Mouse (Mus musculus): ENCODE data around the gene Fh1. TPM values are rescaled to one million over a fixed set of nuclear protein-coding genes. Genes with fewer than 3 reads are reported as not detected.

The Fh1 gene
- 100 to 1,000 TPM; 241 to 256 TPM for total RNA-seq (2021)
- long read RNA-seq, experiment 1, transcript Fh1-201 (10 exons, 2,636 nt), result major isoform, 411 of 477 reads
- long read RNA-seq, experiment 1, transcript Fh1-203 (3 exons, 936 nt), result minor isoform, 55 of 477 reads
- long read RNA-seq, experiment 1, partial matches to known transcripts, result 8 of 477 reads
- long read RNA-seq, experiment 1, other reads (novel, unspliced or antisense), result 3 of 477 reads
- long read RNA-seq, experiment 2, transcript Fh1-201 (10 exons, 2,636 nt), result major isoform, 252 of 301 reads
- long read RNA-seq, experiment 2, transcript Fh1-203 (3 exons, 936 nt), result minor isoform, 36 of 301 reads
- long read RNA-seq, experiment 2, partial matches to known transcripts, result 9 of 301 reads
- long read RNA-seq, experiment 2, other reads (novel, unspliced or antisense), result 2 of 301 reads

- DNase-seq (ENCODE audit: low spot score), result peak; percentile 96
These were observed at the start of gene Fh1 for GRCm38 (mm10) chr1:175625257-175625879. Fh1 (minus strand) TSS chr1:175625635.

DNA sequence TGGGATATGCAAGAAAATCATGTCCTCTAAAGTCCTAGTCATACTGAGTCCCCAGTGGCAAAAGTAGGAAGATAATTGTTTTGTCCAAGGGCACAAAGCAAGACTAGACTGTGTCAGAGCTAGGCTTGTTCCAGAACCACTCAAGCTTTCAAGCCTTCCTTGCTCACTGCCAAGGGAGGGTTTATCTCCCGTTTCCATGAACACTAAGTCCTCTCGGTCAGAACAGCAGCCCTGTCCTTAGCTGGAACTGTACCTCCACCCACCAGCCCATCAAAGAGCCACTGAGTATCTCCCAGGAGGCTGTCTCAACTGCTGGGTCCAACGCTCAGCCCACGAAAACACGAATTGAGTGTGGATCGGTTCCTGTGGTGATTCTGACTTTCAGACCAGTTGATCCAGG lies 49.7 kb upstream of the Fh1 start:
- no peak for DNase-seq (ENCODE audit: low spot score)

DNA sequence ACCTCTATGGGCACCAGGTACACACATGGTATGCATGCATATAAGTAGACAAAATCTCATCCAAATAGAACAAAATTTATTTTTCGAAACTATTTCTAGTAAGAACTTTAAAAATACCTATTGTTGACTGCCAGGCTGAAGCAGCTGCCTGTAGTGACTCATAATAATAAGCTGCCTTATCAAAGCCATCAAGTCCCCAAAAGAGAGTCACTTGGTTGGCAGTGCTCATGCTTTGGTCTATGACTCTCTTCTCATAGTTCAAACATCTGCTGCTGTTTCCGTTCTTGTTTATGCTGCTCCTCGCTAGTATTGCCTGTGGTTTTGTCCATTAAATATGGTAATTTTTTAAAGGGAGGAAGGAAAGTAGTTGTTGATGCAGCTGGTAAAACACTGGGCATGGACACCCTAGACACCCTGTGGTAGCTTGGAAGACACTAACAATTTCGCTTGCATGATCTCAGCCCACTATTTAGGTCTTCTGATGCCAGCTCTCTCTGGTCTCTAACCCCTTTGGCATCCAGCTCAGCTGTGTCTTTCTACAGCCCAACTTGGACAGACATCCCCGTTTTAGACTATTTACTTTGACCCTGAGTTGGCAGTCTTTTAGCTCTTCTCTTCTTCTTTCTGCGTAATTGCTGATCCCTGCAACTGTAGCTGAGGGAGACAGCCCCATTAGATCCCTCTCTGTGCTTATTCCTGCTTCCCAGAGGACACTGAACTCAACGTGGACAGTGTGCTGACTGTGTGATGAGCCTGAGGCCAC lies 48.3 kb upstream of the Fh1 start:
- no peak for DNase-seq (ENCODE audit: low spot score)

GRCm38 (mm10) chr1:175671626-175672025 lies 46.2 kb upstream of the Fh1 start:
- DNase-seq (ENCODE audit: low spot score), result no peak

DNA sequence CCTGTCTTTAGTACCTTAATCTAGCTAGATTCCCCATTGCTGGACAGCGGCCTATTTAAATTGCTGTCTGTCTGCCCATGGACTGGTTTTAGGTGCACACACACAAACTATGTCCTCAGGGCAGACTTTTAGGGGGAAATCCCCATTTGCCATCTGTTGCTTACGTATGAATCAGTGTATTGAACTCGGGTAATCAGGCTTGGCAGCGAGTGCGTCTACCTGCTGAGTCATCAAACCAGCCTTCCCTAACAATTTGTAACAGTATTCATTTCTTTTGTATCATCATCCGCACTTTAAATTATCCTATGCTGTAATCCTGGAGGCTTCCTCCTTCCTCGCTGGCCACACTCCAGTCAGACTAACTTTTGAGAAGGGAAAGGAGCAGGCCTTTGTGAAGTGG lies 44.6 kb upstream of the Fh1 start:
- DNase-seq (ENCODE audit: low spot score), result no peak

GRCm38 (mm10) chr1:175669456-175669855 lies 44.0 kb upstream of the Fh1 start:
- DNase-seq (ENCODE audit: low spot score), result no peak

DNA sequence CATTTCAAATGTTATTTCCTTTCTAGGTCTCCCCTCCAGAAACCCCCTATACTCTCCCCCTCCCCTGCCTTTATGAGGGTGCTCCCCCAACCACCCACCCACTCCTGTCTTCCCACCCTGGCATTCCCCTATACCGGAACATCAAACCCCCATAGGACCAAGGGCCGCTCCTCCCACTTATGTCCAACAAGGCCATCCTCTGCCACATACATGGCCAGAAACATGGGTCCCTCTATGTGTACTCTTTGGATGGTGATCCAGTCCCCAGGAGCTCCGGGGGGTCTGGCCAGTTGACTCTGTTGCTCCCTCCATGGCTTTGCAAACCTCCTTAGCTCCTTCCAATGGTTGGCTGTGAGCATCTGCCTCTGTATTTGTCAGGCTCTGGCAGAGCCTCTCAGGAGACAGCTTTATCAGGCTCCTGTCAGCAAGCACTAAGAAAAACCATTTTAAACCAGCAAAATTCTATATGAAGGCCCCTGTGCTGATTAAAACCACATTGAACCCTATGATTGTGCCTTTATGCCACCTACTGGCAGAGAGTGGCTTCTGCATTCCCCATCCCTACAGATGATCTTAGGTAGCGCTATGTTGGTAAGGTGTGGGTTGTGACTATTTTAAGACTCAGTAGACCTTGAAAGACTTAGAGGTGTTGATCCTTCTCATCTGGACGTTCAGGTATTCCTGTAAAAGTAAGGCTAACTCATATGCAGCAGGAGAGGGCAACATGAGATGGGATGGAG lies 43.4 kb upstream of the Fh1 start:
- DNase-seq (ENCODE audit: low spot score), result no peak

DNA sequence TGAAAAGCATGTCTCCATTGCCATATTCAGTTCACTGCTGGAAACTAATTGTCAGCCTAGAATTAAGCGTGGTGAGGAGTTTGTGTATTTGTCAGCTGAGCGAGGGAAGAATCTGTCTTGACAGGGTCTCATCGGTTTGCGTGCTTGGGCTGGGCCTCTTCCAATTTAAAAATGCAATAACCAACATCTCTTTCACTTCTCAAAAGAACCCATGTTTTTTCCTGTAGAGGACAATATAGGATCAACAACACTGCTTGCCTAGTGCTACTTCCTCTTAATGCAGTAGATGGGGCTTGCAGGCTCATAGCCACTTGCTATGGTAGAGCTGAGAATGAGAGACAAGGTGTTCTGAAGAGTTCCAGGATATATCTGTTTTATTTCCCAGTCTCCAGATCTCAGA lies 34.5 kb upstream of the Fh1 start:
- no peak for DNase-seq (ENCODE audit: low spot score)

DNA sequence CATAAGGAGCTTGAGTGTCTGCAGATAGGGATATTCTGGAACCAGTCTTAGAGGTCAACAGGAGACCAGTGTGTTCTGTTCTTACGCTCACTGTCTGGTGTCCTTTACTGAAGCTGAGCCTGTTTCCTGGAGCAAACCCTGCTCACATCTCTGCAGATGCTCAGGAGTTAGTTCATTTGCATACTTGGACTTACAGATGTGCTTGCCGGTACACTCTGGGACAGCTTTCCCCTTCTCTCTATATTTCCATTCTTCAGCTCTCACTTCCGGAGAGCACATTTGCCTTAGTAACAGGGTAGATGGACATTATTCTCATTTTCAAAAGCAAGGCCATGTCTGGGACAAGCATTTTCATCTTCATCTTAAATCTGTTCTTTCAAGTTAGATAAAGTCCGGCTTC lies 23.2 kb upstream of the Fh1 start:
- DNase-seq (ENCODE audit: low spot score), result no peak

GRCm38 (mm10) chr1:175646952-175647351 lies 21.5 kb upstream of the Fh1 start:
- no peak for DNase-seq (ENCODE audit: low spot score)

- DNase-seq (ENCODE audit: low spot score), result no peak
These were observed 18.2 kb upstream of the Fh1 start for GRCm38 (mm10) chr1:175643496-175644265.

DNA sequence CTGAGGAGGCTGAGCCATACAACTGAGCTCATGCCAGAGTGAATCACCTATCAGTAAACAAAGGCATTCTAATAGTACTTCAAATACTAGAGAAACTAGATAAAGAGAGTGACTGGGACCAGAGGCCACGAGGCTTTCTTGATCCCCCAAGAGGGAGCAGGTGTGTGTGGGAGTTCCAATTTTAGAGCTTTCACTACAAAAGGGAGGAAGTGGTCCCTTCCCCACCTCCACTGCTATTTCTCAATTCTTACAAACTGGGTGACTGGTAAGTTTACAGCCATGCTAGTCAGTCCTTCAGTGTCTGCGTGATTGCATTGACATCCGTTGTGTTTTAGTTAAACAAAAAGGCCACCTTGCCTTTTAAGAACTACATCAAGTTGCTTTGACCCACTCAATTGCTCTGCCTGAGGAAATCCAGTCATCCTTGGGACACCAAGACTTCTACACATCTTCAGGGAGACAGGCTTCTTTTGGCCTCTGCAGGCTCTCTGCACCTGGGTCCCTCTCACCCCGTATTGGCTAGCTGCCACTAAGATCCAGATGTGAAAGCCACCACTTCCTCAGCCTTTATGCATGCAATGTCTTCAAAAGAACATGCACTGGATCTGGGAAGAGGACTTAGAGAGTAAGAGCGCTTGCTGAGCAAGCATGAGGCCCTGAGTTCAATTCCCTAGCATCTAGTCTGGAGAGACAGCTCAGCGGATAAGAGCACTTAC lies 15.2 kb upstream of the Fh1 start:
- DNase-seq (ENCODE audit: low spot score), result no peak

DNA sequence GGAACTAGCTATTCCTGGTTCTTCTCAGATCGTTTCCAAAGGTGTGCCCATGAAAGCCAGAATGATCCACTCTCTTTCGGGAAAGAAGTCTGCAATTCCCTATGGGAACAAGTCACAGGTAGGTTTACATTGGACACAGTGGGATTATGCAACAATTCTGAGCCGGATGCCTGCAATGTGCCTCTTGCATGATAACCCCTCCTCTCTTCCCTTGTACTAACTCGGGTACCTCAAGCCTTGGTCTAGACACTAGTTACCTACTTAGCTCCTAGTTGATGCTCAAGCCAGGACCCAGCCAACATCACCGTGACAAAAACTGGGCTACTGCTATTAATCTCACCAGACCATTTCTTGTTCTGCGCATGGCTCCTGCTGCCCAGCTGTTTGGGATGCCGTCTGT lies 13.6 kb upstream of the Fh1 start:
- no peak for DNase-seq (ENCODE audit: low spot score)

- DNase-seq (ENCODE audit: low spot score), result no peak
These were observed 12.2 kb upstream of the Fh1 start for GRCm38 (mm10) chr1:175637677-175638076.

- no peak for DNase-seq (ENCODE audit: low spot score)
These were observed 7.0 kb upstream of the Fh1 start for GRCm38 (mm10) chr1:175632470-175632869.

GRCm38 (mm10) chr1:175631721-175632221 lies 6.3 kb upstream of the Fh1 start:
- no peak for DNase-seq (ENCODE audit: low spot score)

DNA sequence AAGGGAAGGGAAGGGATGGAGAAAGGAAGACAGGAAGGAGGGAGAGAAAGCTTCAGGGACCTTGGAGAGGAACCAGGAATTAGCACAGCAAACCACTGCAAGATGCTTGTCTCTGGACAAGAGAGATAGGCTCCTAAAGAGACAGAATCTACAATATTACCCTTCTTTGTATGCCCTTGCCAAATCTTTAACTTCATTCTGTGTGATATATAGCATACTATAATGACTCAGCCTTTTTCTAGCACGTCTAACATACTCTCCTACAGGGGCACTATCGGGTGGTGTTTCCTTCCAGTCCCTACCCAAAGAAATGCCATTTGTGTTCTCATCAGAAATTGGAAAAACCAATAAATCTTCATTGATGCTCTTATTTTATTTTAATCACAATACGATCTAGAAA lies 5.6 kb upstream of the Fh1 start:
- no peak for DNase-seq (ENCODE audit: low spot score)

DNA sequence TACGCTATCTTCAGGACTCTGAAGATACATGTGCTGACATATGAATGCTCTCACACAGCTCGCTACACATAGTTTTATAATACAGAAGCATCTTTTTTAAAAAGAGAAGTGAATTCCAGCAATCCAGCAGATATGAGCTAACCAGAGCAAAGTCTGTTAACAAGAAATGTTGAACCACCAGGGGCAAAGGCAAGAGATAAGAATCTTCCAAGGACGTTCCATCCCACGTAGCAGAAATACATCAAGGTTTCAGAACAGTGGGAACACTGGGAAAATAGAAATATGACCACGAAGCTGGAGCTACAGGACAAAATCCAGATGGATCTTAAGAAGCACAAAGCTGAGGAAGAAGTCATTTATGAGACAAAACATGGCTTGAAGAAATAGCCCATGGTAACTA lies 4.9 kb upstream of the Fh1 start:
- DNase-seq (ENCODE audit: low spot score), result no peak

GRCm38 (mm10) chr1:175629248-175629647 lies 3.8 kb upstream of the Fh1 start:
- DNase-seq (ENCODE audit: low spot score), result no peak

Measured in gastrocnemius, adult 18-20 months (tissue).